Mouse (Mus musculus) kidney, adult 2 months (tissue): Measurements from ENCODE around the gene Zkscan16.

ENCODE experiments used
- CTCF ChIP-seq: fragments of 200-500 bp; conservative IDR thresholded peaks from 2 replicates; pipeline ENCODE4 v1.5.1; 2011; ENCODE audit warnings: low read depth, mild to moderate bottlenecking, control low read depth, low read length, moderate library complexity, mixed read lengths; ENCODE audit not compliant: insufficient read depth, insufficient read length
- POLR2A ChIP-seq: fragments of 200-500 bp; IDR thresholded peaks from one replicate; pipeline ENCODE4 v1.6.1; 2011; ENCODE audit warnings: low read depth, low read length, control low read depth

DNA sequence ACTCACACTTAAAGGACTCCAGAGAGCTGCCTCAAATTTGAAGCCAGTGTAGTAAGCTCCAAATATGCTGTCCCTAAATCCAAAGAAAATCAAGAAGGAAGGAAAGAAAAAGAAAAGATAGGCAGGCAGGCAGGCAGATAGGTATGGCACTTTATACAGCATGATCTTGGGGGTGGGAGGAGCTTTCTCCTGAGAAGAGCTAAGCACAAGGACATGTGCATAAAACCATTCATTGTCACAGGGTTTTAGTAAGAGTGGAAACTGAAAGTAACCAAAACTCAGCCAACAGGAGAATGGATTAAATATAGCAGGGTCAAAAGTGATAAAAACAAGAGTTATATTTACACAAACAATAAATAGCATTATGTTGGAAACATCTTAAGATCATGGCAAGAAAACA lies 45.1 kb upstream of the Zkscan16 start:
- TF ChIP-seq CTCF, result no peak
- no peak for TF ChIP-seq POLR2A
